Mouse (Mus musculus) spleen, adult 2 months (tissue): ENCODE results near the gene Ubap1. TPM values are rescaled to one million over a fixed set of nuclear protein-coding genes. Genes with fewer than 3 reads are reported as not detected.

Experiments used
- DNase-seq, 2 experiments: peaks; one replicate each; pipeline versions ENCODE4 v3.0.0 to v3.0.0-alpha.2; 2012 to 2021; ENCODE audit warnings: low spot score in 2 of 2, low read depth in 1 of 2
- H3K27ac ChIP-seq: fragments of 200-500 bp; 2 replicates; pipeline ENCODE4 v1.5.1; 2012; ENCODE audit warnings: low read length, inconsistent platforms; ENCODE audit not compliant: insufficient read depth
- H3K27me3 ChIP-seq: fragments of 200-500 bp; 2 replicates; pipeline ENCODE4 v1.6.1; 2012; ENCODE audit warnings: mild to moderate bottlenecking, moderate library complexity, low read length, inconsistent platforms; ENCODE audit not compliant: control insufficient read depth, insufficient read depth
- H3K36me3 ChIP-seq: fragments of 200-500 bp; 2 replicates; pipeline ENCODE4 v1.6.1; 2012; ENCODE audit warnings: mild to moderate bottlenecking, low read length, inconsistent platforms; ENCODE audit not compliant: control insufficient read depth, insufficient read depth
- H3K4me1 ChIP-seq: fragments of 200-500 bp; 2 replicates; pipeline ENCODE4 v1.6.1; 2011; ENCODE audit warnings: inconsistent platforms; ENCODE audit not compliant: control insufficient read depth, insufficient read depth, insufficient read length
- H3K4me3 ChIP-seq: fragments of 200-500 bp; 2 replicates; pipeline ENCODE4 v1.5.1; 2011; ENCODE audit warnings: mild to moderate bottlenecking, inconsistent platforms; ENCODE audit not compliant: insufficient read depth, insufficient read length; ENCODE audit errors: extremely low read depth
- CTCF ChIP-seq: fragments of 200-500 bp; IDR thresholded peaks from 2 replicates; pipeline ENCODE4 v1.5.1; 2011; ENCODE audit warnings: mild to moderate bottlenecking, inconsistent platforms; ENCODE audit not compliant: insufficient read depth, insufficient read length, insufficient replicate concordance; ENCODE audit errors: extremely low read depth
- POLR2A ChIP-seq: fragments of 200-500 bp; IDR thresholded peaks from 2 replicates; pipeline ENCODE4 v1.6.1; 2011; ENCODE audit warnings: low read depth, low read length, inconsistent platforms
- WGBS: fragments of 180-500 bp; shearing (Covaris S2); methylation state at CpG from one replicate; pipeline ENCODE4 v1.1.7; 2018; 5-methylcytosine and 5-hydroxymethylcytosine counted together
- polyA plus RNA-seq: library from polyadenylated mRNA; depleted of rRNA; stranded (reverse); fragments of >200 nt; gene quantifications from 2 replicates; pipeline ENCODE4 v1.2.3, GENCODE M21; 2012

Gene Ubap1
- polyA plus RNA-seq, 1 experiment = 18.5 TPM

- Histone ChIP-seq H3K4me3 (no peak overlapping the region), H3K27ac (peak overlapping the region; percentile 22; the same call in 1 of the 2 replicates), H3K4me1 (no peaks in the 10 kb centered on the region), H3K36me3 (no peaks in the 10 kb centered on the region), H3K27me3 (no peaks in the 10 kb centered on the region)
- no peak for DNase-seq
- WGBS = 90% methylated on average over 9 of the region's 9 CpGs
- TF ChIP-seq POLR2A = no peak
- TF ChIP-seq CTCF = no peak
These were observed 16.9 kb upstream of the Ubap1 start for GRCm38 (mm10) chr4:41331698-41332421.

- Histone ChIP-seq H3K36me3 (no peaks in the 10 kb centered on the region), H3K27me3 (no peaks in the 10 kb centered on the region), H3K27ac (no peak overlapping the region), H3K4me1 (no peaks in the 10 kb centered on the region), H3K4me3 (no peak overlapping the region)
- no peak for DNase-seq
- no peak for TF ChIP-seq POLR2A
- TF ChIP-seq CTCF = no peak
These were observed 12.2 kb upstream of the Ubap1 start for GRCm38 (mm10) chr4:41336546-41336945.

GRCm38 (mm10) chr4:41340912-41341550 lies 7.8 kb upstream of the Ubap1 start:
- 90% methylated on average over 11 of the region's 11 CpGs for WGBS
- H3K27me3 ChIP-seq = no peaks in the 10 kb centered on the region
- H3K36me3 ChIP-seq = no peaks in the 10 kb centered on the region
- TF ChIP-seq POLR2A = no peak
- no peak for TF ChIP-seq CTCF
- DNase-seq = no peak
- H3K27ac ChIP-seq = no peak overlapping the region
- no peak overlapping the region for H3K4me3 ChIP-seq
- no peaks in the 10 kb centered on the region for H3K4me1 ChIP-seq

GRCm38 (mm10) chr4:41346011-41346410 lies 2.8 kb upstream of the Ubap1 start:
- H3K27ac ChIP-seq = no peak overlapping the region
- H3K4me3 ChIP-seq = no peak overlapping the region
- 59% methylated on average over 2 of the region's 2 CpGs for WGBS
- no peak for DNase-seq
- TF ChIP-seq CTCF = no peak
- no peak for TF ChIP-seq POLR2A
- peaks cover 2% of the 10 kb centered on the region for H3K4me1 ChIP-seq
- no peaks in the 10 kb centered on the region for H3K27me3 ChIP-seq
- H3K36me3 ChIP-seq = no peaks in the 10 kb centered on the region

- no peak for TF ChIP-seq POLR2A
- TF ChIP-seq CTCF = no peak
- DNase-seq = no peak
- Histone ChIP-seq H3K27me3 (no peaks in the 10 kb centered on the region), H3K36me3 (no peaks in the 10 kb centered on the region), H3K27ac (peak overlapping the region; percentile 33; the same call in 1 of the 2 replicates), H3K4me3 (peak overlapping the region; percentile 40), H3K4me1 (peaks cover 2% of the 10 kb centered on the region)
- 21% methylated on average over 5 of the region's 5 CpGs for WGBS
These were observed 957 bp upstream of the Ubap1 start for GRCm38 (mm10) chr4:41347839-41348238.

- no peak for TF ChIP-seq CTCF
- no peak for TF ChIP-seq POLR2A
- peak overlapping the region; percentile 97 for H3K4me3 ChIP-seq
These were observed 399 bp downstream of the Ubap1 start for GRCm38 (mm10) chr4:41349199-41349591.

GRCm38 (mm10) chr4:41352758-41353157 lies 4.0 kb downstream of the Ubap1 start:
- Histone ChIP-seq H3K36me3 (peaks cover 1% of the 10 kb centered on the region; the same call in 1 of the 2 replicates), H3K27ac (no peak overlapping the region), H3K4me3 (no peak overlapping the region), H3K27me3 (no peaks in the 10 kb centered on the region), H3K4me1 (peaks cover 2% of the 10 kb centered on the region)
- DNase-seq = no peak
- 89% methylated on average over 4 of the region's 4 CpGs for WGBS
- TF ChIP-seq CTCF (no peak), POLR2A (no peak)

More at GRCm38 (mm10) chr4:41349199-41349591, 399 bp downstream of the Ubap1 start:
- WGBS = under 1% methylated on average over 27 of the region's 28 CpGs
- peak in 1 of 2 experiments; percentile 35 for DNase-seq
- H3K27me3 ChIP-seq = no peaks in the 10 kb centered on the region
- H3K27ac ChIP-seq = peak overlapping the region; percentile 75
- no peaks in the 10 kb centered on the region for H3K36me3 ChIP-seq
- peaks cover 2% of the 10 kb centered on the region for H3K4me1 ChIP-seq
